Mouse (Mus musculus) thymus, postnatal 36 days (tissue): ENCODE results near the gene Sf3a2.

Experiments used
- DNase-seq, 2 experiments: peaks; one replicate each; pipeline ENCODE4 v3.0.0; 2022; ENCODE audit warnings: mixed read lengths in 2 of 2

Sf3a2 gene

DNA sequence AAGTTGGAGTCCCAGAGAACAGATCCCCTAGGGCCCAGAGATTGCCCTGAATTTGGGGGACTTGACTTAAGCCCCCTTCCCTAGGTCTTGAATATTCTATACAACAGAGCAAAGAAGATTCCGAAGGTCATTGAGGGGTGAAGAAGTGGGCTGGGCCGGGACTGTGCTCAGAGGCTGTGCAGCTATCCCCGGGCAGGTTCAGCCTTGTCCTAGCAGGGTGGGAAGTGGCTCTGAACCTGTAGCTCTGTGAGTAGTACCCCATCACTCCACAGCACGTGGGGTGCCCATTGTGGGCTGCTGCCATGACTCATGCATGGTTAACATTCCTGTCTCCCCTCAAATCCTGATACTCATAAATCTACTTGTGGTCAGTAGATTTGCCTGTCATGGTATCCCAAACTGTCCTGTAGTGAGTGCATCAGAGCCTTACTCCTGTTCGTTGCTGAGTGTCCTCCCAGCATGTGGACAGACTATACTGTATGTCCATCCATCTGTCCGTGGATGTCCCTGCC lies 21.6 kb upstream of the Sf3a2 start:
- DNase-seq: no peak

DNA sequence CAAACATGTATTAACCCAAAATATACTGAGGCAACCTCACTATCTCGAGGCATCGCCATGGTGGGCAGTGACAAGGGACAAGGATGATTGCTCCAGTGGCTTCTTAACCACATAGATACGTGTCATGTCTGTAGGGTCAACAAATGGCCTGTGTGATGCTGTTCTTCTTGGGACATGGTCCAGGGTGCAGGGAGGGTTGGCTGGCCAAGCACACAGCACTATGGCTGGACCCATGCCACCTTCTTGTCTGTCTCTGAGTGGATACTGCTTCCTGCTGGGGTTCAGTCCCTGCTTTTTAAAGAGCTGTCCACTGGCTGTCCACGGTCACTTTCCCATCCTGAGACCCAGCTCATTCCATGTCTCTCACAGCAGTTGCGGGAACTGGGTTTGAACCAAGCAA lies 20.9 kb upstream of the Sf3a2 start:
- DNase-seq: no peak

DNA sequence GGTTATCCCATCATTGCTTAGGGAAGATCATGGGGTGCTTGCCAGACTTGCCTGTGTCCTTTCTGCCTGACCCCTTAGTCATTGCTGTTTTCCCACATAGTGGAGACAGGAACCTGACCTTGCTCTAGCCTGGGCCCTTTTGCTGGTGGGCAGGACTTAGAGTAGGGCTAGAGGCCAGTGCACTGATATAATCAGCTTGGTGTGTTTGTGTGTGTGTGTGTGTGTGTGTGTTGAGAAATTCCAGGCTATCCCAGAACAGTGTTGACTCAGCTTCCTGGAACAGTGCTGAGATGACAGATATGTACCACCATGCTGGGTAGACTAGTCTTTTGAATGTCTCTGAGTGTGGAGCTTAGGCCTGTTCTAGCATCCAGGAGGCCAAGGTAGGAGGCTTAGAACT lies 18.4 kb upstream of the Sf3a2 start:
- DNase-seq: no peak

DNA sequence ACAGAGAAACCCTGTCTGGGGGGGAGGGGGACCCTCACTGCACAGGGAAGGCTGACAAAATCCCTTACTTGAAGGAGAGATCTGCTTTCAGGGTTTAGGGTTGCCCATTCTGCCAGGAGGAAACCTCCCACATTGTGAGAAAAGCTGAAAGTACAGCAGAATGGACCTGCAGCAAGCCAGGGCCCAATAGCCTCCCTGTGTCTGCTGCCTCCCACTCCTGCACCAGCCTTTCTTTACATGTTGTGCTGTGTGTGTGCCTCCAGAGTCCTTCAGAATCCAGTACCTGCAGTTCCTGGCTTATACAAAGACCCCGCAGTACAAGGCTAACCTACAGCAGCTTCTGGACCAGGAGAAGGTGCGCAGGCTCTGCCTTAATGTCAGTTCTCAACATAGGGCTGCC lies 13.7 kb upstream of the Sf3a2 start:
- DNase-seq: no peak

DNA sequence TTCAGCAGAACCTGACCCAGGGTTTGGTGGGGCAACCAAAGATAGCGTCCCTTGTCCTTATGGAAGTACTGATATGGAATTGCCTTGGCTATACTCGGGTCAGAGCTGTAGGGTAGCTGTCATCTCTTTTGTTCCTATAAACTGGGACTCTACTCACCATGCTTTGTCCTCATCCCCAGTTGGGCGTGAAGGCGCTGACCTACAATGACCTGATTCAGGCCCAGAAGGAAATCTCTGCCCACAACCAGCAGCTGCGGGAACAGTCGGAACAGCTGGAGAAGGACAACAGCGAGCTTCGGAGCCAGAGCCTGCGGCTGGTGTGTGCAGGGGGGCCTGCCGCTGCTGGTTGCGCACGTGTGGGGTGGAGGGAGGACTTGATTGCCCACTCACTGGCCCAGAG lies 13.1 kb upstream of the Sf3a2 start:
- DNase-seq: no peak

DNA sequence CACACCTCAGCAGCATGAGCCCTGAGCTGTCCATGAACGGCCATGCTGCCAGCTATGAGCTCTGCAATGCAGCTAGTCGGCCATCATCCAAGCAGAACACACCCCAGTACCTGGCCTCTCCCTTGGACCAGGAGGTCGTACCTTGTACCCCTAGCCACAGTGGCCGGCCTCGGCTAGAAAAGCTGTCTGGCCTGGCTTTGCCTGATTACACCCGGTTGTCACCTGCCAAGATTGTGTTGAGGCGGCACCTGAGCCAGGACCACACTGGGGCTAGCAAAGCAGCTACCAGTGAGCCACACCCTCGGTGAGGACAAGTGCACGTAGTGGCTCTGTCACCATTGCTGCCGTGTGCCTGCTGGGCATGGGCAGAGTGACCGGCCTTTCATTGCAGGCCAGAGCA lies 12.0 kb upstream of the Sf3a2 start:
- no peak for DNase-seq

DNA sequence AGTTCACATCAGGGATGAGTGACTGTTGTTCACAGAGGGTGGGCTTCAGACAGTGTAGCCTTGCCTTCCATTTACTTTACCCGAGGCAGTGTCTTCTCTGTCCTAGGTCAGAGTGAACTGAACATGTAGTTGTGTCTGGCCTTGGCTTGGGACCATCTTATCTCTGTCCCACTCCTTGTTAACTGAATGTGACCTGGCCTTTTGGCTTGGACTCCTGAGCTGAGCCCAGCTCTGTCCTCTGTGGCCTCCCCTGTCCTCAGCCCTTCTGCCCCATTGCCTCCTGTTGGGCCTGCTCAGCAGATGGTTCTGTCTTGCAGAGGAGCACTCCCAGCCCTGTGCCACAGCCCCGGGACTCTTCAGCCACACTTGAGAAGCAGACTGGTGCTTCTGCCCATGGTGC lies 10.5 kb upstream of the Sf3a2 start:
- no peak for DNase-seq

DNA sequence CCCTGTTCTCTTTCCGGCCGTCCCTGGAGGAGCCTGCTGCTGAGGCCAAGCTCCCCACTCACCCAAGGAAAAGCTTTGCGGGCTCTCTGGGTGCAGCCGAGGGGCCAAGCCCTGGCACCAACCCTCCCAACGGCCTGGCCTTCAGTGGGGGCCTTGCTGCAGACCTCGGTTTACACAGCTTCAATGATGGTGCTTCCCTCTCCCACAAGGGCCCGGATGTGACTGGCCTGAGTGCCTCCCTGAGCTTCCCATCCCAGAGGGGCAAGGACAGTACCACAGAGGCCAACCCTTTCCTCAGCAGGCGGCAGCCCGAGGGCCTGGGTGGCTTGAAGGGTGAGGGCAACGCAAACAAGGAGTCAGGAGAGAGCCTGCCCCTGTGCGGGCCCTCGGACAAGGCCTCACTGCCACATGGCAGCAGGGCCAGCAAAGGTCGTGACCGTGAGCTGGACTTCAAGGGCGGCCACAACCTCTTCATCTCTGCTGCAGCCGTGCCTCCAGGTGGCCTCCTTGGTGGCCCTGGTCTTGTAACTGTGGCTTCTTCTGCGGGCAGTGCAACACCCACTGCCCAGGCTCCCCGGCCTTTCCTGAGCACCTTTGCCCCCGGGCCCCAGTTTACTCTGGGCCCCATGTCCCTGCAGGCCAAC lies 7.1 kb upstream of the Sf3a2 start:
- no peak for DNase-seq

DNA sequence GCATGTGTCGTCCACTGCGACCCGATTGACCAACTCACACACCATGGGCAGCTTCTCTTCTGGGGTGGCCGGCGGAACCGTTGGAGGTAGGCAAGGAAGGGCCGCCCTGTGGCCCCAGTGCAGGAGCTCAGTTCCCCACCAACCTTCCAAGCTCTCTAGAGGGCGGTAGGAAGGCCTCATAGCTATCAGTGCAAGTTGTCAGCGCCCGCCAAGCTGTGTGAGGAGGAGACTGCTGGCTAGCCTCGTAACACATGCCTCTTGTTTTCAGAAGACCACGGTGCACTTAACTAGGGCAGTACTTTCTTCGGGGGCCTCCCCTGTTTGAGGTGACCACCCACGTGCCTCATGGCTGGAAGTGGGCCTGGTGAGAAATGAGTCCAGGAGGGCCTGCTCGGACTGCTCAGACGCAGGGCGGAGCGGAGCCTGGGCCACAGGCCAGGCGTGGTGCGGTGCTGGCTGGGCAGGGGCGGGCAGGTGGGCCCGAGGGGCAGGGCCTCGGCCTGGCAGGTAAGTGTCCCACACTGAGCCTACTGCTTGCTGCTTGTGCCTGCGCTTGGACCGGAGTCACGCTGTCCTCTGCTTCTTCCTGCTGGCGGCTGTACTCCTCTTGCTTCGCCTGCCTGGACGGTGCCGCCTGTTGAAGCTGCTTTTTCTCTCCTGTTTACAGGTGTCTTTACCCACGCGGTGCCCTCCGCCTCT lies 6.4 kb upstream of the Sf3a2 start:
- DNase-seq: peak in 1 of 2 experiments; percentile 45

DNA sequence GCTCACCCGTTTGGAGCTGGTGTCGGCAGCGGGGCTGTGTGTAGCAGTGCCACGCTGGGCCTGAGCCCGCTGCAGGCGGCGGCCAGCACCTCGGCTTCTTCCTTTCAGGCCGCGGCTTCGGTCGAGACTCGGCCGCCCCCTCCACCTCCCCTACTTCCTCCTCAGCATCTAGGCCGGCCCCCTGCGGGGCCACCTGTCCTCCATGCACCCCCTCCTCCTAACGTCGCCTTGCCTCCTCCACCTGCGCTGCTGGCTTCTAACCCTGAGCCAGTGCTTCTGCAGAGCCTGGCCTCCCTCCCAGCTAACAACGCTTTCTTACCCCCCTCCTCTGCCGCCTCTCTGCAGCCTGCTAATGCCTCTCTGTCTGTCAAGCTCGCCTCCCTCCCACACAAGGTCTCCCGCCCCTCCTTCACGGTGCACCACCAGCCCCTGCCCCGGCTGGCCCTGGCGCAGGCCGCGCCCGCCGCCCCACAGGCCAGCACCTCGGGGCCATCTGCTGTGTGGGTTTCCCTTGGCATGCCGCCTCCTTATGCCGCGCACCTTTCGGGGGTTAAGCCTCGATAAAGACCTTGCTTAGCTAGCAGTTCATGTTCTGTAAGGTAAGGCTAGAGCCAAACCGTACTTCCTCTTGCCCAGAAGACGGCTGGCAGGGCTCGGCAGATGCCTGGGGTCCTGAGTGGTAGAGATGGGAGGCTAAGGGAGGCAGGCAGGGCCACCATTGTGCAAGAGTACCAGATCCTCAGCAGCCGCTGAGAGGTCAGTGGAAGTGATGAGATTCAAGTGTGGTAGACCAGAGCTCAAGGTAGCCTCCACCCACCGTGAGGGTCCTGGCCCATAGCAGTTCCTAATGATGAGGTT lies 5.6 kb upstream of the Sf3a2 start:
- DNase-seq: peak; percentile 71 to 85

DNA sequence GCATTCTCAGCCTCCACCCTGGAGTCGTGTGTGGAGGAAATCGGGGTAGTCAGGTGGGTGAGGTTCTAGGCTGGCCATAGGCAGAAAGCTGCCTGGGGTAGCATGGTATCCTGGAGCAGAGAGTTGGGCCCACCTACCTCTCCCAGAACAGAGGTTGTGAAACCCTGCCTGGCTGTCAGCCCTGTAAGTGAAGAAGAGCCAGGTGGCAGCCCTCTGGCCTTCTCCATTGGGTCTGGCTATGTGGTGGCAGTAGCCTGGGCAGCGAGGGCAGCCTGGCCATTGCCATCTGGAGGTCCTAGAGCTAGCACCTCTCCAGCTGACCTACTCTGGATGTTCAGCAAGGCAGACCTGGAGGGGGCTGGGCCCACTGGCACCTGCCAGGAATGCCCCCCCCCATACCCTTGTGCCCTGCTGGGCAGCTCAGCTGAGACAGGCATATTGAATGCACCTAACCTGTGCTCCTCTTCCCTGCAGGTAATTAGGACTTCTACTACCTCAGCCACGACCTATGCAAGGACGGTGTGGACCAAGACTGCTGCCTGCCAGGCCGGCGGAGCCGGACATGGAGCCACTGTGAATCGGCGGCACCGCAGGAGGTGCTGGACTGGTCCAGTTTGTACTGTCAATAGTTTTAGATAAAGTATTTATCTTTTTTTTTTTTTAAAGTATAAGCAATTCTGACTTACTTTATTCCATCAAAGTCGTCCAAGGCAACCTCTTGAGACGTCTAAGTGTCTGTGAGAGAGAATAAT lies 4.8 kb upstream of the Sf3a2 start:
- no peak for DNase-seq

DNA sequence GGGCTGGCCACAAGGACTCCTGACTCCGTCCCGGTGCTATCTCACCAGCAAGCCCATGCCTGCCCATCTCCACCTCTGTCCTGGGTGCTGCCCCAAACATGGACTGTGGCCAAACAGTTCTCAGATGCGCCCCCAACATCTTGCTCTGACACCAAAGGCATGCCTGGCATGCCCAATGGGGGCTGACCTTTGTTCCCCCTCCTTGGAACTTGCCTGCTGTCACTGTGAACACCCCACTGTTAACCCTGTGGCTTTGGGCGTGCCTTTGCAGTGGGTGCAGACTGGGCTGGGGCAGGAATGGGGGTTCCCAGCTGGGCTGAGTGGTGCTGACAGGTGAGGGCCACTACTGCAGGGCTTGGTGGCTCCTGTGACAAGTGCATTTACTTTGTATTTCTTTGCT lies 4.2 kb upstream of the Sf3a2 start:
- DNase-seq: no peak

DNA sequence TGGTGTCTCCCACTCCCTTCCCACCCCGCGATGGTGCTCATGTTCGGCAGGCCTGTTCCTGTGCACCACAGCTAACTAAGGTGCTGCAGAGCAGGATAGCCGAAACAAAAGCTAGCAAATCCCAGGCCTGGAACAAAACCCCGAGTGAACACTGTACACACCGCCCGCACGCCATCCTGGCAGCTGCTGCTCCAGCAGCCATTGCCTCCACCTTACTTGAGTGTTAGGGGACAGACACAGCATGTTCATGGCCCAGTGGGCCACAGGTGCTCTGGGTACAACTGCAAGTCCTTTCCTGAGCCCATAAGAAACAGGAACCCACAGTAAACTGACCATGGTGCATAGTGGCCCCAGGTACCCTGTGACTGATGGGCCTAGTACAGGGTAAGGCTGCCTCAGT lies 3.2 kb upstream of the Sf3a2 start:
- no peak for DNase-seq

DNA sequence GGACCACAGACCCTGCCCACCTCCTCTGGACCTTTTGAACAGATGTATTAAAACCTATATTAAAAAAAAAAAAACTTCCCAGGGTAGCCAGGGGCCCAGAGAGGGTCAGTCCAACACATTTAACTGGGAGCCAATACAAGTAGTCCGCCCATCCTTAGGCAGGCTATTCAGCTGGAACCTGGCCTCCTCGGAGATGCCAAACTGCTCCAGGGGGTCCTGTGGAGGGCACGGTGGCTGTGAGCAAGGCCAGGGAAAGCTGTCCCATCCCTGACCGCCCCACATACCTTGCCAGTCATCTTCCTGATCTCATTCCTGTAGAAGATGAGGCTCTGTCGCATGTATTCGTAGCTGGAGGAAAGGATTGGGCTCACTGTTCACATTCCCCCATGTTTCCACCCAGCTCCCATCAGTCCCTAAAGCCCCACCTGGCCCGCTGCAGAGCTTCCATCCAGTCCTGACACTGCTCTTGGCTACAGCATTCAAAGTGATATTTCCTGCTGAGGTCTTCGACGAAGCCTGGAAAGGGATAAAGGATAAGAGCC lies 1.6 kb upstream of the Sf3a2 start:
- DNase-seq: no peak

DNA sequence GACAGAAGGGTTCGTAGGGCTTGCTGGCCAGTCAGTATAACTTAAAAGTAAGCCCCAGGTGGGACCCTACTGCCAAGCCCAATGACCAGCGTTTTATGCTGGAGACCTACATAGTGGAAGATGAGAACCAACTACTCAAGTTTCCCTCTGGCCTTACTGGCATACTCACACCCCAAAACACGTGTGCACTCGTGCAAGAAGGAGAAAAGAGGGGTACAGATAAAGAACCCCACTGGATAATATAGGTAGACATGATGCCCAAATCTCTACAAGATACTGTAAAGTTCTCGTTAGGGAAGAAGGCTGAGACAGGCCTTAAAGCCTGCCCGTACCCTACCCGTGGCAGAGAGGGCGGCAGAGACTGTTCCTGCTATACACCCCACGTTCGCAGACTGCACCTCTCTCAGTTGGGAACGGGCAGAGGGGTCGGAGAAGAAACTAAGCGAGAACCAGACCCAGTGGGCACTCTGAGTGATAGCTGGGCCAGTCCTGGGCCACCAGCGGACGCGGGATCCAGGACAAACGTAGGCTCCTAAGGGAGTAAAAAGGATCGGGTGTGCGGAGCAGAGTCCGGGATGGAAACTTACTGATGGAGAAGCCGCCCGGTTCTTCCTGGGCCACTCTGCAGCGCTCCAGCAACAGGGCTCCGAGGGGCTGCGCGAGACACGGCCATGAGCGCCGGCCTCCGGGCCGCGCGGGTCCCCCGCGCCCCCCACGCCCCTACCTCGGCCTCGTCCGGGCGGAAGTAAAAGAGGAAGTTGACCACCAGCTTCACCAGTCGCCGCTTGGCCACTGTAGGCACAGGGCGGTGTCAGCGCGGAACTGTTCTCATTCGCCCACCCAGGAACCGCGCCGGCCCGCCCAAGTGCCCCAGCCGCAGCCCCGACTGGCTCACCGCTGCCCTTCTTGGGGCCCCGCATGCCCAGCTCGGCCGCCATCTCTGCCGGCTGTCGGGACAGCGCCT lies 530 bp upstream of the Sf3a2 start:
- peak; percentile 34 to 39 for DNase-seq

DNA sequence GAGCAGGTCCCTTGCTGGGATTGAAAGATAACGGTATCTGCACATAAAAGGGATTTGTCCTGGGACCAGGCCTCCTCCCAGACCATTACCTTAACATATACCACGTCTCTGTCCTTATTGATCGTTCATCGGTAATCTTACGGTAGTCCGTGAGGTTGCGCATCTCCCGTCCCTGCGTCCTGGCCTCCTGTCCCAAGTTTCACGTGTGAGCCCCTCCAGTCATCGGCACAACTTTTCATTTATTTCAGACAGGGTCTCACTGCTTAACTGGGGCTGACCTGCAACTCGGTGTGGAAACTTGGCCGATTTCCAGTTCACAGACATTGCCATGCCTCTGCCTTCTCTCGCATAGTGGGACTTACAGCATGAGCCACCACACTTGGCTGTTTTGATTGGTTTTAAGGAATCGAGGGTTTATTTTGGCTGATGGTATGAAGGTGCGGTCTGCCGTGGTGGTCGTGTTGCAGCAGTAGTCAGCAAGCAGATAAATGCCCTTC lies 1.1 kb downstream of the Sf3a2 start:
- no peak for DNase-seq

DNA sequence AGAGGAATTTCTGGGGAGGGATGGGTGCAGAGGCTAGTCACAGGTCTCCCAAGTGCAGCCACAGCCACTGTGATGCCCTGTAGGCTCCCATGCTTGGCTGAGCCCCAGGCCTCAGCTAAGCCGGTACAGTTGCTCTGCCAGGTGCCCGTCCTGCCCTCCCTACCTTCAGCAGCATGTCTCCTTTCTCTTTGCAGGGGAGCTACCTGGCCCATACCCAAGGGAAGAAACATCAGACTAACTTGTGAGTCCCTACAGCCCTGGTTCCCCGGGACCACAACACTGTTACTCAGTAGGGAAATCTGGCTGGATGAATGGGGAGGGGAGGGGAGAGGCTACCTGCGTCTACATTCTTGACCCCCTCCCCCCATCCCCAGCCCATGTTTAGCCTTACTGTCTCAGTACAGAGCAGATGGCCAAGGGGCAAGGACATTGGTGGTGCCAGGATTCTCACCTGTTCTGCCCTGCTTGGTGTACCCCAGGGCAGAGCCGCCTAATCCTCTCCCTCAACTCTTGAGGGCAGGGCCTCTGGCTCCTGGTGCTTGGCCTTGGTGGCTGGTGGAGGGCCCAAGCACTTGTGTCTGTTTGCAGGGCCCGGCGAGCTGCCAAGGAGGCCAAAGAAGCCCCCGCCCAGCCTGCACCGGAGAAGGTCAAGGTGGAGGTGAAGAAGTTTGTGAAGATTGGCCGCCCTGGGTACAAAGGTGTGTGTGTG lies 4.4 kb downstream of the Sf3a2 start:
- DNase-seq: no peak

DNA sequence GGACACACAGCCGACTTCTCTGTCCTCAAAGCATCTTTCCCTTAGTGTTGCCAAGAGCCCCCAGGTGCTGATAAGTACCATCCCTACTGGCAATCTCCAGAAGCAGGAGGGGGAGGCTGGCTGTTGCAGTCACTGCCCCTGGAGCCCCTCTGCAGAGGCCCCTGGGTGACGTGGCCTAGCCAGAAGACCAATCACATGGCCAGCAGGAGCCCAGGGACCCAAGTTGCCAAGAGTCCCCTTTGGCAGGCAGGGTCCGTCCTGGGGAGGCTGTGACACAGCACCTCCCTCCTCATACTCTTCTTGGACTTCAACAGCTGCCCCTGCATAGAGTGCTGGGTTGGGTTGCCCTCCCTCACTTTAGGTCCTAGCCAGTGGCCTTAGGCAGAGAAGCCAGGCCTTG lies 5.0 kb downstream of the Sf3a2 start:
- DNase-seq: no peak

DNA sequence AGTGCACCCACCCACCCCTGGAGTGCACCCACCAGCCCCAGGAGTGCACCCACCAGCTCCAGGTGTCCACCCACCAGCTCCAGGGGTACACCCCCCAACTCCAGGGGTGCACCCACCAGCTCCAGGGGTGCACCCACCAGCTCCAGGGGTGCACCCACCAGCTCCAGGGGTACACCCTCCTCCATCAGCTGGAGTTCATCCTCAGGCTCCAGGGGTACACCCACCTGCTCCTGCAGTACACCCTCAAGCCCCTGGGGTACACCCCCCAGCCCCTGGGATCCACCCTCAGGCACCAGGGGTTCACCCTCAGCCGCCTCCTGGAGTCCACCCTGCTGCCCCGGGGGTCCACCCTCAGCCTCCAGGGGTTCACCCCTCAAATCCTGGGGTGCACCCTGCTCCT lies 6.3 kb downstream of the Sf3a2 start:
- peak in 1 of 2 experiments; percentile 24 for DNase-seq

DNA sequence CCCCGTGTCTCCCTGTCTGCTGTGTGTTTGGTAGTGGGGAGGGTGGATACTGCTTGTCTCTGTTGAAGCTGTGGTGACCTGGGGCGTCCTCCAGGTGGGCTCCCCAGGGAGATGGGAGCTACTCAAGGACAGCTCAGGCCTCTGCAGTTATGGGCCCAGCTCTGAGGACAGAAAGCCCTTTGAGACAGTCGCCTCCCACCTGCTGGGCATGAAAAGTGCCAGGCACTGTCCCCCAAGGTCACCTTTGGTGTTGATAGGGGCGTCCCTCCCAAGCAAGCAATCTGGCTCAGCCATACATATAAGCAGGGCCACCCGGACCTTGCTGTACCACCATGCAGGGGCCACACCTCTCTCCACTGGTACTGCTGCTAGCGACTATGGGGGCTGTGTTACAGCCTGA lies 6.9 kb downstream of the Sf3a2 start, which contains the start of gene Amh:
Gene Amh (plus strand): TSS at position 328 of the 400 bp plus-strand sequence.
- DNase-seq: no peak
